Mouse (Mus musculus) megakaryocyte progenitor cell, adult 5-6 weeks (primary cell): Measurements from ENCODE around the gene Ccl7. TPM values are rescaled to one million over a fixed set of nuclear protein-coding genes. Genes with fewer than 3 reads are reported as not detected.
A peak's percentile ranks its signal among the peaks of the same experiment; 100 is the strongest.

Experiments
- ATAC-seq: replicated peaks from 2 replicates; pipeline ENCODE4 v1.8.0; 2016; ENCODE audit warnings: mild to moderate bottlenecking, moderate TSS enrichment, inconsistent platforms; ENCODE audit not compliant: poor library complexity
- total RNA-seq, 2 experiments: library from RNA; stranded (forward) in 1 of 2; stranded (reverse) in 1 of 2; fragments of 157-497, 149-512 nt in 1 of 2; fragments of 200-1000 nt in 1 of 2; gene quantifications; 2 replicates each; pipeline versions ENCODE4 v1.2.3 to v1.2.4; 2015 to 2017

The Ccl7 gene
- total RNA-seq, 2 experiments from 2014 or later = not detected

GRCm38 (mm10) chr11:82034446-82034845, 11.1 kb upstream of the Ccl7 start:
- no peak for ATAC-seq

- peak; percentile 96 for ATAC-seq
Observed at GRCm38 (mm10) chr11:82035356-82035755, 10.2 kb upstream of the Ccl7 start, which contains the start of gene Ccl2. Gene Ccl2 (plus strand): TSS chr11:82035571.

GRCm38 (mm10) chr11:82035857-82036256, 9.7 kb upstream of the Ccl7 start:
- ATAC-seq = no peak

DNA sequence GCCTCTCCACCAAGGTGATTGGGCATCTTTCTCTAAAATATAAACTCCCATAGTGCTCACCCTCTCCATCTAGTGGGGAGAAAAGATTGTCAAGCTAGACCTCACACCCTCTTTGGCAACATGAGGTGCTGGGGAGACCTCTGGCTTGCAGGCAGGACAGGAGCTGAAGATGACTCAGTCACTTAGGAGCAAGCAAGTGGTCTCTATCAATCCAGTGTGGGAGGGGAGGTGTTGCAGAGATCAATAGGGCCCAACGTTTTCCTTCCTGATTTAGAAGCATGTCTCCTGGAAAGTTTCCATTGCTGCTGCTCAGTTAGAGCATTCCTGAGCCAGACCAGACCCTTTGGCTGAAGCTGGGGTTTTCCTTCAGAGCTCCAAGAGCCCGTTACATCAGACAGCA, 7.0 kb upstream of the Ccl7 start, which contains the start of gene Gm17268:
Gene Gm17268 (minus strand): TSS at position 28 of the 400 bp plus-strand sequence.
- no peak for ATAC-seq

DNA sequence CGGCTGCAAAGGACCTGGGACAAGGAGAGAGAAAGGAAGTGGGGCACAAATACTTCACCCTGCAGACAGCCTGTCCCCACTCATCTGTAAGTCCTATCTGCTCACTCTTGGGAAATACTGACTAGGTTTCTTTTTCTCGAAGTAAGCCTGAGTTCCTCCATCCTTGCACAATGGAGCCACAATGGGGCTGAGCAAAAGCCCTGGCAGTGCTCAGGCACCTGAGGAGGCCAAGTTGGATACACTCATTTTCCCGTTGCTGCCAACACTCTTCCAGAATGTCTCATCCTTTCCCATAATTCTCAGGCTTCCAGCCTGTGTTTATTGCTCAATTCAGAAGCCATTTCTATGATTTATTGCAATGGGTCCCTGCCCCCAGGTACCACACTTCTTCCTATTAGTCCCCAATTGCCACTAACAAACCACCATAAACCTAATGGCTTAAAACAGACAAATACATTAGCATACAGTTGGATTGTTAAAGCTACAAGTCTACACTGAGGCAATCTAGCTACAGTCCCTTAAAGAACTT, 6.3 kb upstream of the Ccl7 start:
- no peak; the same call in 1 of the 2 replicates for ATAC-seq

- peak; percentile 85 for ATAC-seq
Observed at GRCm38 (mm10) chr11:82041671-82042080, 3.8 kb upstream of the Ccl7 start.

DNA sequence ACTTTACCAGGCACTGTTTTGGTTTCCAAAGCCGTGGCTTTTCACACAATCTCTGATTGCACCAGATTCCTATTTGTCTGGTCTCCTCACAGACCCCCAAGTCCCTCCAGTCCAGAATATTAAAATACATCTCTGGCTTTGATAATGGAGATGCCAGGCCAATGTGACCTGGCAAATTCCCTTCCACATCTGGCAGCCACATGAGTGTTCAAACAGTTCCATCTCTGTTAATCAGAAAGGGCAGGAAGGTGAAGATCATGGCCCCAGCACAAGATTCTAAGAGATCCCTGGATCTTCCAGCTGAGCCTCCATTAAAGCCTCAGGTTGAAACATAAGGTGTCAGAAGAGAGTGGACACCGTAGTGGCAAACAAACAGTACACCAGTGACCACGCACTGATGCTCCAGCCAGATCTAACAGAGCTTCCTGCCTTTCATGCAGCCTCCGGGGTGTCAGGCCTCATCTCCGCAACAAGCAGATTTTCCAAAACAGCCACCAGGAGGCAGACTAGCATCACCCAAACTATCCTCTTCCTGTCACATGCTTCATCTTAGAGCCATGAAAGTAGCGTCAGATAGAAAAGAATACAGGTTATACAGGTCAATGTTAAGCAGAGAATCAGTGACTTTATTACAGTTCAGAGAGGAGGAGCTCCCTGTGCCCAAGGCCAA, 2.4 kb downstream of the Ccl7 start:
- peak; percentile 85 for ATAC-seq

GRCm38 (mm10) chr11:82053849-82054248, 8.3 kb downstream of the Ccl7 start:
- no peak for ATAC-seq

DNA sequence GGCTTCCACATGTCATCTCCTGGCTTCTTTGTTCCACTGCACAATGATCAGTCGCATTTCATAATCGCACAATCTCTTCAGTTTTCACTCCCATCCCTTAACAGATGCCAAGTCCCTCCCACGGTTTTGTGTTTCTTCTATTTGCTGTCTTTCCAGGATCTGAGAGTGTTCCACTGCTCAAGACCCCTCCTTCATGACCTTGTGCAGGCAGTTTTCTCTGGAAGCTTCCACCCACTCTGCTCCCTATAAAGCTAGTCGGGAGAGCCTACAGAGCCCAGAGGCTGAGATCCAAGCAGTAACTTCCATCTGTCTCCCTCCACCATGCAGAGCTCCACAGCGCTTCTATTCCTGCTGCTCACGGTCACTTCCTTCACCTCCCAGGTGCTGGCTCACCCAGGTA, 12.1 kb downstream of the Ccl7 start, which contains the start of gene Ccl11:
Gene Ccl11 (plus strand): TSS at position 178 of the 400 bp plus-strand sequence.
- ATAC-seq = no peak

- ATAC-seq = no peak
Observed at GRCm38 (mm10) chr11:82062226-82062625, 16.7 kb downstream of the Ccl7 start.

DNA sequence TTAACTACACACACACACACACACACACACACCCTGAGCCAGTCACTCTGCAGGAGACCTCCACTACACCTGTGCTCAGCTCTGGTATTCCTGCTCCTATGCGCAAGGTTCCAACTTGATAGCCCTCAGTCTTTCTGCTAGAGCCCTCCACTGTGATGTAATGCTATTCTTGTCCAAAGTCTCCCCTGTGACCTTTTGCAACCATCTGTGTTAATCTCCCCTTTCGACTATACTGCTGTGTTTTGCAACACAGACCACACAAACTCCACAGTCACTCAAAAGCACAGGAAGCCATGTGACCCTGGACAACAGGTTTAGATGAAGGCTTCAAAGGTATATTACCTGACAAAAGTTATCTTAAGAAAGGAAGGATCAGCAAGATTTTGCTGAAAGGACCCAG, 17.9 kb downstream of the Ccl7 start:
- 0 out of 2 replicates have a peak, but pooled peaks have one; percentile 20 for ATAC-seq

DNA sequence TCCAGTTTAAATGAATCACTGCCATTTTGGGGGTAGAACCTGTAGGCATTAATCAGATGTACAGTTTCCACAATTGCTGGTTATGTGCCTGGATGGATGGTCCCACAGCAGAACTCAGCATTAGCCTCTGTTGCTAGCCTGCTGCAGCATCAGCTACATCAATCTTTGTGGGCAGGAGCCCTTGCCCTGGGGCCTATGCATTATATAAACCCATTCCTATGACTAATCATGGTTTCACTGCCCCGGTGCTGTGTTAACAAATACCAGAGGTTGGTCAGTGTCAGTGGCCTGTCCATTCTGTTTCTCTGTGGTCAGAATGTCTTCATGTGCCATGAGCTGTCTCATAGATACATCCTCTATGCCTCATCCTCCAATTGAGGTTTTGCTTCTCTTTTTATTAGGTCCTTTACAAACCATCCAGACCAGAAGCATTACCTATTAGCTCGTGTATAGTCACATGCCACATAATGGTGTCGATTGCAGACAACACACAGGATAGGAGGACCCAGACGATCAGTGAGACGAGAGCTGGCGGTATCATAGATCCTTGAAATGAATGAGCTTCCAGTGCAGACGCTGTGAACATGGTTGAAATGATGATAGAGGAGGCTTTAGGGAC, 21.6 kb downstream of the Ccl7 start:
- no peak for ATAC-seq

- no peak for ATAC-seq
Observed at GRCm38 (mm10) chr11:82071076-82071475, 25.6 kb downstream of the Ccl7 start.

GRCm38 (mm10) chr11:82072374-82072773, 26.9 kb downstream of the Ccl7 start:
- peak; percentile 66 for ATAC-seq

DNA sequence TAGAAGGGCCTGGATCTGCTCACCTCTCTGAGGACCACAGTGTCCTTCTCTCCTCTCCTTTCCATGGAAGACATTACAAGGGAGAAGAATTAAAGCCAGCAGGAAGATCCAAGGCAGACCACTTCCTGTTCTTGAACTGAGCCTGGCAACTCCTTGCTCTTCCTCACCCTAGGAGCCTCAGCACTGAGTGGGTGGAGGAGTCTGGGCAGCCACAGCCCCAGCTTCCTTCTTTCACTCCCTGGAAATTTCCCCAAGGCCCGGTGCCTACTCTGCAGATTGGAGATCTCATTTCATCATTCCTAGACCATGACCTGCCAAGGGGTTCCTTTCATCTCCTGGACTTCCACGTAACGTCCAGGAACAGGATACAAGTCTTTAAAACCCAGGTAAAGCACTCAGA, 27.5 kb downstream of the Ccl7 start:
- no peak for ATAC-seq

DNA sequence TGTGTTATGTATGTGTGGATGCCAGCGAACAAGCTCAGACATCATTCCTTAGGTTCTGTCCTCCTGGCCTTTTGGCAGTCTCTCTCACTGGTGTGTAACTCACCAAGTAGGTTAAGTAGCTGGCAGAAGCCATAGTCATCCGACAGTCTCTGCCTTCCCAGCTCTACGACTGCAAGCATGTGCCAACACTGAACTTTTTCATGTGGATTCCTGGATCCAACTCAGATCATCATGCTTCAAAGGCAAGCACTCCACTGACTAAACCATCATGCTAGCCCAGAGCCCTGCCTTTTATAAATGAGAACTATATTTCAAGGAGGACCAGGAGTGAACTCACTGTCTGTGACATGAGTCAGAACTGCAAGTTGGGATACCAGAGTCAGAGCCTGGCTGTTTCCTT, 28.2 kb downstream of the Ccl7 start:
- no peak for ATAC-seq

GRCm38 (mm10) chr11:82077031-82077430, 31.5 kb downstream of the Ccl7 start:
- ATAC-seq = no peak

GRCm38 (mm10) chr11:82078136-82078730, 32.7 kb downstream of the Ccl7 start:
- no peak for ATAC-seq

DNA sequence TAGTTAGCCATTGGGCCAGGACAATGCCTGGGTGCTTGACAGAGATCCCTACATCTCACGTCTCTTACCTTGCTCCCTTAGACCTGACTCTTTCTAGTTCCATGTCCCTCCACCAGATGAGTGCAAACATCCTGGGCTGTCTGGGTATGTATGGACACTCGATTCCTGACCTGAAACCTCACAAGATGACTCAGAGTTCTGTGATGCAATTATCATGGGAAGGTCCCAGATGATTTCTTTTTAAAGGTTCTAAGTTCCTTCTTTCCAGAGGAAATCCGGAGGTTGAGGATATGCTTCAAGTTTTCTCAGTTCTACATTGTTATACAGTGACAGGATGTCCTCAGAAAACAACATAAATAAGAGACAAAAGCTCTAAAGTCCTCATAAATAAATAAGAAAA, 35.4 kb downstream of the Ccl7 start:
- ATAC-seq = no peak

DNA sequence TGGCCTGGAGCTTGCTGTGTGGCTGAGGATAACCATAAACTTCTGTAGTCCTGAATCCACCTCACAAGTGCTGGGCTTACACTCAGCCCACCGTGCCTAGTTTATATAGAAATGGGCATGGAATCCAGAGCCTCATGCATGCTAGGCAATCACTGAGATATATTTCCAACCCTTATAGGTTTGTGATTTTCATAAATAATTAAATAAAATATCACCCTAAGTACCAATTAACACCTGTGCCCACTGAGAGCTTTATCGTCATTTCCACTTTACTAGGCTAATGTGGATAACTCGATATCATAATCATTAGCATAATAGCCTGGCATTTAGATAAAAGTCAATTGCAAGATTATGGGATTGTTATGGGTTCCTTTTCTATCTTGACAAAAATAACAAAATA, 38.8 kb downstream of the Ccl7 start:
- no peak for ATAC-seq
